Mouse (Mus musculus): ENCODE results near the gene Armt1. TPM values are rescaled to one million over a fixed set of nuclear protein-coding genes. Genes with fewer than 3 reads are reported as not detected.
A peak's percentile ranks its signal among the peaks of the same experiment; 100 is the strongest.

The Armt1 gene
- 33.5 and 34.1 TPM in 2 replicates for polyA plus RNA-seq (2016; fragmentation: Nextera tagmentation; extraction: Ambion mirVana)

DNA sequence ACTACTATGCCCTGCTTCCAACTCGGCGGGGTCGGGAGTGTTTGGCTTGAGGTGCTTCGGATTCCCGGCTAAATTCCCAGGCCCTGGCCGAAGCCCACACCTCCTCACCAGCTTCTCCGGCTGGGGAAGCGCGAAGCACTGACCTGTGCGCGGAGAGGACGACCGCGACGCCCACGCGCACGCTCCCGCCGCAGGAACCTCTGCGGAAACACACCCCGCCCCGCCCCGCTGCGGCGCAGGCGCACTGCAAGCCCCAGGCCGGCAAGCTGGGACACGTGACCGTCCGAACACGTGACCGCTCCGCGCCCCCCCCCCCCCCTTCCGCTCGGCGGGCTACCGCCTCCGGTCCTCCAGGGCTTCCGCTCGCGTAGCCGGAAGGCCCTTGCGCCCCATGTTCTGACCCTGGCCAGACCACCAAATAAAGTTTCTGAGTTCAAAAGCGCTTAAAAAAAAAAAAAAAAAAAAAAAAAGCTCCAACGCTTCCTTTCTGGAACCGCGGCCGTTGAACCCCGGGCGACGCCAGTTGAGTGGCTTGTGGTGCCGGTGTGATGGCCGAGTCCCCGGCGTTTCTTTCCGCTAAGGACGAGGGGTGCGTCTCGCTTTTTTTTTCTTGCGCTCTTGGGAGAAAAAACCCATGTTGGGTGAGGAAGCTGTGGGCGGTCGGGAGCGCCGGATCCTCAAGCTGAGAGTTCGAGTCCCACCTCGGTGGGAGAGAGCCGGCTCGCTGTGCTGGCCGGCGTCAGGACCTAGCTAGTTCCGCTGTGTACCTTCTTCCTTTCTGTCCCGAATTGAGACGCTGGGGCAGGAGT is at the start of gene Armt1, which contains the start of gene Rmnd1:
Armt1 (plus strand) TSS at position 345 of the 809 bp plus-strand sequence.
Rmnd1 (minus strand) TSS at position 266 of the 809 bp plus-strand sequence.
- Histone ChIP-seq H3K27ac (peak within 1 kb of the TSS; percentile 91), H3K36me3 (replicated peaks) (peaks cover 37% of the 10 kb centered on the region), H3K27me3 (ENCODE audit: poor library complexity, severe bottlenecking) (no peaks in the 10 kb centered on the region), H3K9me3 (no peaks in the 10 kb centered on the region), H3K4me1 (peaks cover 20% of the 10 kb centered on the region), H3K4me3 (peak within 1 kb of the TSS; percentile 68)
- DNase-seq (ENCODE audit: extremely low spot score, low spot score): peak; percentile 93
- WGBS: under 1% methylated on average over 75 of the region's 75 CpGs

DNA sequence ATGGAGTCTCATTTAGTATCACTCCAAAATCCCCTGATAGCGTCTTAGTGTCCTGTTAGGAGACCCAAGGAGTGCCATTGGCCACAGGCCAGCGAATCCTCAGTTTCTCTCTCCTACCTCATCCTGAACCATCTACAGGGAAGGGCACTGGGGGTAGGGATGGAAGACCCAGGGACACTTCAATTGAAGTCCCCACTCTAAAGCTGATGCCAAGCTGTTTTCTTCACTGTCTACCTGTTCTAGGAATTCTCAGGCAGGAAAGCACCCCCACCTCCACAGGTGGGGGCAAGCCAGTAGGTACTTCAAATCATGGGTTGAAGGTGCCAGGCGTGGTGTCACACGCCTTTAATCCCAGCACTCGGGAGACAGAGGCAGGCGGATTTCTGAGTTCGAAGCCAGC is 48.0 kb upstream of the Armt1 start:
- H3K27ac ChIP-seq: no peak overlapping the region
- no peak for DNase-seq (ENCODE audit: extremely low spot score, low spot score)

DNA sequence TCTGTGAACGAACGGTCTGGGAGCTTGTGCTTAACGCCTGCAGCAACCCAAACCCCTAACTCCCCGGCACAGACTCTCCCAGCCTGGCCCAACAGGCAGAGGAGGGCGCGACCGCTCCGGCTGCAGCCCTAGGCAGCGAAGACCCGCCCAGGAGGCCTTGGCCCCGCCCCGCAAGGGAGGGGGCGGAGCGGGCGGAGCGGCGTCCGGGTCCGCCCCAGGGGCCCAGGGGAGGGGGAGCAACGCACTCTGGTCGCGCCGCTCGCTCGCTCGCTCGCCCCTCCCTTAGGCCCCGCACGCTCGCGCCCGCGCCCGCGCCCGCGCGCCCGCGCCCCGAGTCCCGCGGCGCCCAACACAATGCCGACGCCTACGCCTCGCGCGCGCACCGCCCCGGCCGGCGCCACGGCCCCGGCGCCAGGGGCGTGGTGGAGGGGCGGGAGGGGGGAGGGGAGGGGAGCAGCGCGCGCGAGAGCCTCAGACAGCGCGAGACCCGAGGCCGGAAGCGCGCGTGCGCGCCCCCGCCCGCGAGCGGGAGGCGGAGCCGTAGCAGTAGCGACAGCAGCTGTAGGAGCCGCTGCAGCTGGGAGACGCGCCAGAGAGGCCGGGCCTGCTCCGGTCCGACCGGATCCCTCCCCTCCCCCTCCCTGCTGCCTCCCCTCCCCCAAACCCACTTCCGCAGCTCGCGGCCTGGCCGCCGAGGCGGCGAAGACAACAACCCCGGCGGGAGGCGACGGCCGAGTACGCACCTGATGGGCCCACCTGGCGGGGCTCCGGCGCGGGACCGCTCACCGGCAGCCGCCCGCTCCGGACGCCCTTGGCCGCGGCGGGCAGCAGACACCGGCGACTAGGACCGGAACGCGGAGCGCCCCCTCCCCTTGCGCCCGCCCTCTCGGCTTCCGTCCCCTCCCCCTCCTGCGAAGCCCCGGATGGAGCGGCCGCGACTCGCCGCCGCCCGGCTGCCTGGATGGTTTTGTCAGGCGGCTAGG is 45.4 kb upstream of the Armt1 start:
- H3K36me3 ChIP-seq (replicated peaks): peaks cover 5% of the 10 kb centered on the region
- peak overlapping the region; percentile 95 for H3K4me3 ChIP-seq
- under 1% methylated on average over 73 of the region's 133 CpGs for WGBS
- H3K9me3 ChIP-seq: no peaks in the 10 kb centered on the region
- peaks cover 48% of the 10 kb centered on the region for H3K4me1 ChIP-seq
- H3K27me3 ChIP-seq (ENCODE audit: poor library complexity, severe bottlenecking): no peaks in the 10 kb centered on the region
- DNase-seq (ENCODE audit: extremely low spot score, low spot score): peak; percentile 92
- H3K27ac ChIP-seq: peak overlapping the region; percentile 99

More for the DNA sequence above, 48.0 kb upstream of the Armt1 start:
- Histone ChIP-seq H3K36me3 (replicated peaks) (no peaks in the 10 kb centered on the region), H3K4me1 (peaks cover 22% of the 10 kb centered on the region), H3K4me3 (no peak overlapping the region), H3K27me3 (ENCODE audit: poor library complexity, severe bottlenecking) (no peaks in the 10 kb centered on the region), H3K9me3 (no peaks in the 10 kb centered on the region)
- 93% methylated on average over 7 of the region's 7 CpGs for WGBS

DNA sequence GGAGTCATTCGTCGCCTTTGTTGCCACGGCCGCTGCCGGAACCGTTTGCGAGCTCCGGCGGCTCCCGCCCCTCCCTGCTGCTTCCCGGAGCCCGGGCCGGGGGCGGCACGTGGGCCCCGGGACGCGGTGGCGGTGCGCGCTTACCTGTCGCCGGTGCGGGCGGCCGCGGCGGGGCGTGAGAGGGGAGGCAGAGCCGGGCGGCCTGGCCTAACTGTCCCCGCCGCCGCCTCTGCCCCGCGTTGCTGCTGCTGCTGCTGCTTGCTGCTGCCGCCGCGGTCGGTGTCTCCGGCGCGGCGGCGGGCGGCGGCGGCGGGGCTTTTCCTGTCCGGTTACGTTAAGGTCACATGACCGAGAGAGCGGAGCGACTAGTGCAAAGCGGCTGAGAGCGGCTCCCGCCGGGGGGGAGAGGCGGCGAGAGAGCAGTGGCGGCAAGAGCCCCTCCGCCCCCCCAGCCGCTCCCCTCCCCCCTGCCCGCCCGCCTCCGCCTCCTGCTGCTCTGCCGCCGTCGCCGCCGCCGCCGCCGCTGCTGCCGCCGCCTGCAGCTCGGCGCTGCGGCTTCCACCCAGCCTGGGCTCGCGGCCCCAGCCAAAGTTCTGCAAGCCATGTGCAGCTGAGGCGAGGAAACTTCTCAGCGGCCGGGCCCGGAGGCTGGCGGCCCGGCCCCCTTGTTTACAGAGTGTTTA is 44.4 kb upstream of the Armt1 start, which contains the start of gene Zbtb2:
Zbtb2 (minus strand) TSS at position 408 of the 683 bp plus-strand sequence.
- under 1% methylated on average over 78 of the region's 87 CpGs for WGBS
- Histone ChIP-seq H3K9me3 (no peaks in the 10 kb centered on the region), H3K4me3 (peak within 1 kb of the TSS; percentile 95), H3K27me3 (ENCODE audit: poor library complexity, severe bottlenecking) (no peaks in the 10 kb centered on the region), H3K36me3 (replicated peaks) (peaks cover 13% of the 10 kb centered on the region), H3K4me1 (peaks cover 48% of the 10 kb centered on the region), H3K27ac (peak within 1 kb of the TSS; percentile 99)
- DNase-seq (ENCODE audit: extremely low spot score, low spot score): peak; percentile 68

DNA sequence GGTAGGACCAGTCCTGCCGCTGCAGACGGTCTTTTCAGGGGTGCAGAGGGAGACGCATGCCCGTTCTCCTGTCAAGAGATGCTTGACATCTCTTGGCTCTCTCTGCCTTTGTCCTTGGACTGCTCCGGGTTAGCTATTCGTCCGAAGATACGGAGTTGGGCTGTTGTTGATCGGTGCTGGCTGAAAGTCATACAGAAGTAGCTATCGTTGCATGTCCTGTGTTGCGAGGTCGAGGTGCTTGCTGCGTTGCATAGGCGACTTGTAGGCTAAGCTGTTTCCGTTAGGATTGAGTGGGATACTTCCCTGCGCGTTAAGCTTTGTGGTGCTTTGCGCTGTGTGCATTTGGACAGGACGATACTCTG is 43.9 kb upstream of the Armt1 start:
- Histone ChIP-seq H3K9me3 (no peaks in the 10 kb centered on the region), H3K36me3 (replicated peaks) (peaks cover 18% of the 10 kb centered on the region), H3K27ac (peak overlapping the region; percentile 99), H3K4me3 (peak overlapping the region; percentile 95), H3K27me3 (ENCODE audit: poor library complexity, severe bottlenecking) (no peaks in the 10 kb centered on the region), H3K4me1 (peaks cover 44% of the 10 kb centered on the region)
- no peak for DNase-seq (ENCODE audit: extremely low spot score, low spot score)
- under 1% methylated on average over 19 of the region's 19 CpGs for WGBS

DNA sequence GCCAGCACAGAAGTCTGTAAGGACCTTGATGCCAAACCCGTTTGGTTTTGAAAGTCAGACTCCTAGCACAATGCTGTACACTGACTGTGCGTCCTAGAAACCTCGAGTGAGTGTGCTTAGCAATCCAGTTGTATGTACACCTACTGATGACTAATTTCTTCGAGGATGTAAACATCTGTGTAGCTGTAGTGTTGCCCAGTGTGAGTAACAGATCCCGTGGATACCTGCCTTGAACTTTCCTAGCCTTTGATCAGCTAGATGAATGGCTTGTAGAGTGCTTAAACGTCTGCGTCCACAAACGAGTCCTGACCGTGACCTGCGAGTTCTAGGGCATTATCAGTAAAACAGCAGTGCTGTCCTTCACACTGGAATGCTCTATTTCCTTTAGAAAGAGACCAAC is 43.2 kb upstream of the Armt1 start:
- no peaks in the 10 kb centered on the region for H3K27me3 ChIP-seq (ENCODE audit: poor library complexity, severe bottlenecking)
- peak overlapping the region; percentile 95 for H3K4me3 ChIP-seq
- H3K36me3 ChIP-seq (replicated peaks): peaks cover 22% of the 10 kb centered on the region
- DNase-seq (ENCODE audit: extremely low spot score, low spot score): no peak
- WGBS: 50% methylated on average over 10 of the region's 10 CpGs
- H3K27ac ChIP-seq: 0 out of 2 replicates have a peak overlapping the region, but pooled peaks have one; percentile 99
- peaks cover 44% of the 10 kb centered on the region for H3K4me1 ChIP-seq
- no peaks in the 10 kb centered on the region for H3K9me3 ChIP-seq

DNA sequence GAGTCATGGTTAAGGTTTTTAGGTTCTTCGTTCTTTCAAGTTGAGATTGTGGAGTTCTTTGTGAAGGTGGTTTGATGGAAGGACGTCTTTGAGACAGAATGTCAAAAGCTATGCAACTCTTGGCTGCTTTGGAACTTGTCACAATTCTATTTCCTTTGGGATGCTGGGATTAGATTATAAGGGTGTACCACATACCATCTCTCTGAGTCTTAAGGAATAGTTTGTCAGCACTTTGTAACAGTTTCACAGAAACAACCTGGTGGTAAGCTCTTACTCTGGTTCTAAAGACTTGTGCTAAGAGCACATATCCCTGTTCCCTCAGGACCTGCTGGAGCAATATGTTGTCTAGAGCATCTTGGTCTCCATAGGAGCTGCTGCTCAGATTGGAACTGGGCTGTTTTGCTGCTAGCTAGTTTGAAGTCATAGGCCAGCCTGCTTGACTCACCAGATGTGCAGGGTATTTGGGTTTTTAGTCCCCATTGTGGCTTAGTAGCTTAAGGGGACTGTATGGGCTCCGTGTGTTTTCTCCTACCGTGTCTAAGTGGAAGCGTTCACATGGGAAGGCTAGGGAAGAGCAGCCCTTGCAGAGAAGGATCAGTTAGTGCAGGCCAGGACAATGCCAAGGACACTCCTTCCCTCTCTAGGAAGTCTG is 42.7 kb upstream of the Armt1 start:
- 73% methylated on average over 5 of the region's 5 CpGs for WGBS
- H3K27me3 ChIP-seq (ENCODE audit: poor library complexity, severe bottlenecking): no peaks in the 10 kb centered on the region
- H3K36me3 ChIP-seq (replicated peaks): peaks cover 28% of the 10 kb centered on the region
- no peak for DNase-seq (ENCODE audit: extremely low spot score, low spot score)
- peak overlapping the region; percentile 95 for H3K4me3 ChIP-seq
- H3K4me1 ChIP-seq: peaks cover 44% of the 10 kb centered on the region
- no peak overlapping the region for H3K27ac ChIP-seq
- no peaks in the 10 kb centered on the region for H3K9me3 ChIP-seq

DNA sequence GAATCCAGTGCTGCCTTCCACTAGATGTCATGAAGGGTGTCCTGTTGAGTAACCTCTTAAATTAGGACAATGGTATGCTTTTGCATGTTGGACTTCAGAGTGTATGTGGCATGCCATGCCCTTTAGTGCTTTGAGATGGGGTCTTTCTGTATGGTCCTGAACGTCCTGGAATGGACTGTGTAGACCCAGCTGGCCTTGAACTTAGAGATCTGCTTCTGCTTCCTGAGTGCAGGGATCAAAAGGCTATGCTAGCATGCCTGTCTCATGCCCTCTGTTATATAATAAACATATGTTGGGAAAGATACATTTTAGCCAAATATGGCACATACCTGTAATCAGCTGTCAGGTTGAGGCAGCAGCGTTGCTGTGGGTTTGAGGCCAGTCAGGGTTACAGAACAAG is 41.7 kb upstream of the Armt1 start:
- WGBS: 72% methylated on average over 2 of the region's 2 CpGs
- Histone ChIP-seq H3K4me1 (peaks cover 44% of the 10 kb centered on the region), H3K27ac (no peak overlapping the region), H3K4me3 (no peak overlapping the region), H3K36me3 (replicated peaks) (peaks cover 37% of the 10 kb centered on the region), H3K9me3 (no peaks in the 10 kb centered on the region), H3K27me3 (ENCODE audit: poor library complexity, severe bottlenecking) (no peaks in the 10 kb centered on the region)
- DNase-seq (ENCODE audit: extremely low spot score, low spot score): no peak

DNA sequence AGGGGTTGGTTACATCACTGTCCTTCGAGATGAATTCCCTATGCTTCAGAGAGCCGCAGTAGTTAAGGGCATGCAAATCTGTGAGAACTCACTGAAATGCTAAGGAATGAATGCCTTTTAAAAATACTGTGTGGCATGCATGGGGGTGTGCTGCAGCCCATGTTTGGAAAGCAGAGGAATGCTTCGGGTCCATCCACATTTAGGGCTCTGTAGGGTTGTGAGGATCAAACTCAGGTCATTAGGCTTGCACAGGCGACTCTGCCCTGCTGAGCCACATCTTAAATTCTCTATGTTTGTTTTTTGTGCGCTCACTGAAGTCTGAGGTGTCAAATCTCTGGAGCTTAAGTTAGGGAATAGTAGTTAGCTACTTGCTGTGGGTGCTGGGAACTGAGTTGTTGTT is 41.2 kb upstream of the Armt1 start:
- DNase-seq (ENCODE audit: extremely low spot score, low spot score): no peak
- Histone ChIP-seq H3K27ac (no peak overlapping the region), H3K4me3 (no peak overlapping the region), H3K4me1 (peaks cover 39% of the 10 kb centered on the region), H3K36me3 (replicated peaks) (peaks cover 43% of the 10 kb centered on the region), H3K9me3 (no peaks in the 10 kb centered on the region), H3K27me3 (ENCODE audit: poor library complexity, severe bottlenecking) (no peaks in the 10 kb centered on the region)
- 83% methylated on average over 5 of the region's 5 CpGs for WGBS

DNA sequence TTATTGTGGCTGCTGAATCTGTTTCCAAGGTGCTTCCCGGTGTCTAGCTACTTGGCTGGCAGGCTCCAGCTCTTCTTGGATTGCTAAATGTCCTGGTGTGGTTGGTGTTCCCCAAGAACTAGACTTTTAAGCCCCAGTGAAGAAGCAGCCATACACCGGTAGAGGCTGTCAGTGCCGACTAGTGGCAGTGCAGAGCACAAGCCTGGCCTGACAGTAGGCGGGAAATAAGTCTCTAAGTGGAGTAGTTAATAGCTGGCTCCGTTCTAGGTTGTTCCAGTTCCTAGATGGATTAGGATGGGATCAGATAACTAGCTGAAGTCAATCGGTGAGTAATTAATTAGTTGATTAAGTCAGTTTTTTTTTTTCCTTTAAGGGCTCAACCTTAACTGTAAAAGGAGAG is 40.4 kb upstream of the Armt1 start:
- H3K27me3 ChIP-seq (ENCODE audit: poor library complexity, severe bottlenecking): no peaks in the 10 kb centered on the region
- H3K4me3 ChIP-seq: no peak overlapping the region
- DNase-seq (ENCODE audit: extremely low spot score, low spot score): no peak
- no peak overlapping the region for H3K27ac ChIP-seq
- peaks cover 50% of the 10 kb centered on the region for H3K36me3 ChIP-seq (replicated peaks)
- WGBS: 79% methylated on average over 6 of the region's 6 CpGs
- peaks cover 37% of the 10 kb centered on the region for H3K4me1 ChIP-seq
- no peaks in the 10 kb centered on the region for H3K9me3 ChIP-seq

DNA sequence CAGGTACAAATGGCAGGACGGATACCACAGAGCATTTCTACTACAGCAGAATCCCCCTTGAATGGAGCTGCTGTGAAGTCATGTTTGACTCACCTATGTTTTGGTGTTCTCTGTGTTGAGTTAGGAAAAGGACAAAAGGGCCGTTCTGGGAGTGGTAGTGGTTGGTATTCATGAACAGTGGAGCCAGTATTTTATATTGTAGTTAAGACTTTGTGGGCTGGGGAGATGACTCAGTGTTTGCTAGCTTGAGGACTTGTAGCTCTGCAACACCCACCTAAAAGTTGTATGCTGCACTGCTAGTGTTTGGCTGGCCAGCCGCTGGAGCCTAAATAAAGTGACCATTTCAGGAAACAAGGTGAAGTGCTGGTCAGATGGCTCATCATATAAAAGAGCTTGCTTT is 36.9 kb upstream of the Armt1 start:
- WGBS: 93% methylated on average over 3 of the region's 3 CpGs
- Histone ChIP-seq H3K4me1 (peaks cover 16% of the 10 kb centered on the region), H3K9me3 (no peaks in the 10 kb centered on the region), H3K4me3 (no peak overlapping the region), H3K27me3 (ENCODE audit: poor library complexity, severe bottlenecking) (no peaks in the 10 kb centered on the region), H3K36me3 (replicated peaks) (peaks cover 73% of the 10 kb centered on the region), H3K27ac (no peak overlapping the region)
- no peak for DNase-seq (ENCODE audit: extremely low spot score, low spot score)

DNA sequence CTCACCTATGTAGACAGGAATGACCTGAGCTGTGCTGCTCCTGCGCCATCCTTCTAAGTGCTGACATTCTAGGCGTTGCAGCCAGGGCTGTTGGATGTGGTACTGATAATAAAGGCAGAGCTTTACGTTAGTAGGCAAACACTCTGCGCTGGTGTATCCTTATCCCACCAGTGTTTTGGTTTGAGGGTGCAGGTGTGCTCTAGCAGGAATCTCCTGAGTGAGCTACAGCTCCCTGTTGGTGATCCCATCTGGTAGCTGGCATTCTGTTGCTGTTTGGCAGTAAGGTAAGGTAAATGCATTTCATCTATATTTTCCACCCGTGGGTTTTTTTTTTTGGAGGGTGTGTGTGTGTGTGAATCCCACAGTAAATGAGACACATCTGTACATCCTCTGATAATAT is 34.2 kb upstream of the Armt1 start:
- Histone ChIP-seq H3K27ac (no peak overlapping the region), H3K27me3 (ENCODE audit: poor library complexity, severe bottlenecking) (no peaks in the 10 kb centered on the region), H3K36me3 (replicated peaks) (peaks cover 84% of the 10 kb centered on the region), H3K9me3 (no peaks in the 10 kb centered on the region), H3K4me3 (no peak overlapping the region), H3K4me1 (no peaks in the 10 kb centered on the region)
- no peak for DNase-seq (ENCODE audit: extremely low spot score, low spot score)
- 93% methylated on average over 5 of the region's 5 CpGs for WGBS
